Mouse (Mus musculus) hindbrain, embryonic 15.5 days (tissue): ENCODE results near the gene Tm2d3. TPM values are rescaled to one million over a fixed set of nuclear protein-coding genes. Genes with fewer than 3 reads are reported as not detected.

Source experiments
- ATAC-seq: fragments of 200-750 bp; cut with Nextera tagmentation; 2 replicates; pipeline ENCODE4 v1.8.0; 2017; ENCODE audit warnings: low read depth, moderate number of reproducible peaks, moderate TSS enrichment; ENCODE audit not compliant: low FRiP score
- H3K27ac ChIP-seq: fragments of 300-500 bp; sonication (generic); replicated peaks from 2 replicates; pipeline ENCODE4 v1.5.1; 2015; ENCODE audit warnings: mild to moderate bottlenecking, inconsistent platforms
- H3K27me3 ChIP-seq: fragments of 300-500 bp; sonication (generic); 2 replicates; pipeline ENCODE4 v1.6.1; 2015; ENCODE audit warnings: control low read depth, inconsistent platforms
- H3K36me3 ChIP-seq: fragments of 300-500 bp; sonication (generic); 2 replicates; pipeline ENCODE4 v1.6.1; 2015; ENCODE audit warnings: control low read depth, inconsistent platforms
- H3K4me1 ChIP-seq: fragments of 300-500 bp; sonication (generic); replicated peaks from 2 replicates; pipeline ENCODE4 v1.6.1; 2015; ENCODE audit warnings: control low read depth, inconsistent platforms
- H3K4me2 ChIP-seq: fragments of 300-500 bp; sonication (generic); 2 replicates; pipeline ENCODE4 v1.6.1; 2015; ENCODE audit warnings: moderate library complexity, mild to moderate bottlenecking, inconsistent platforms
- H3K4me3 ChIP-seq: fragments of 300-500 bp; sonication (generic); 2 replicates; pipeline ENCODE4 v1.5.1; 2015; ENCODE audit warnings: mild to moderate bottlenecking, inconsistent platforms
- H3K9ac ChIP-seq: fragments of 300-500 bp; sonication (generic); 2 replicates; pipeline ENCODE4 v1.6.1; 2015; ENCODE audit warnings: inconsistent platforms
- H3K9me3 ChIP-seq: fragments of 300-500 bp; sonication (generic); 2 replicates; pipeline ENCODE4 v1.6.1; 2016; ENCODE audit warnings: control low read depth, inconsistent platforms
- WGBS: fragments of 180-500 bp; shearing (Covaris S2); methylation state at CpG from one replicate; pipeline ENCODE4 v1.1.7; 2015; 5-methylcytosine and 5-hydroxymethylcytosine counted together
- polyA plus RNA-seq: library from polyadenylated mRNA; unstranded; fragments of >200 nt; fragmentation: Nextera tagmentation; extraction: Ambion mirVana; gene quantifications from 2 replicates; pipeline ENCODE4 v1.2.1, GENCODE M21; 2015

The Tm2d3 gene
- polyA plus RNA-seq, 1 experiment from 2014 or later, result 80.9 TPM

GRCm38 (mm10) chr7:65678900-65679595, 11.9 kb upstream of the Tm2d3 start:
- Histone ChIP-seq H3K4me1 (no peaks in the 10 kb centered on the region), H3K27me3 (no peaks in the 10 kb centered on the region), H3K9ac (no peak overlapping the region), H3K4me2 (no peak overlapping the region), H3K4me3 (no peak overlapping the region), H3K9me3 (no peaks in the 10 kb centered on the region), H3K27ac (no peak overlapping the region), H3K36me3 (peaks cover 24% of the 10 kb centered on the region; the same call in 1 of the 2 replicates)
- 71% methylated on average over 7 of the region's 7 CpGs for WGBS
- ATAC-seq, result no peak

- H3K36me3 ChIP-seq, result peaks cover 24% of the 10 kb centered on the region; the same call in 1 of the 2 replicates
- H3K4me2 ChIP-seq, result no peak overlapping the region
- WGBS, result 77% methylated on average over 5 of the region's 5 CpGs
- no peak overlapping the region for H3K27ac ChIP-seq
- ATAC-seq, result no peak
- peaks cover 5% of the 10 kb centered on the region; the same call in 1 of the 2 replicates for H3K4me1 ChIP-seq
- H3K4me3 ChIP-seq, result no peak overlapping the region
- H3K27me3 ChIP-seq, result no peaks in the 10 kb centered on the region
- no peak overlapping the region for H3K9ac ChIP-seq
- H3K9me3 ChIP-seq, result no peaks in the 10 kb centered on the region
Observed at GRCm38 (mm10) chr7:65681166-65681565, 9.8 kb upstream of the Tm2d3 start.

- ATAC-seq, result 0 out of 2 replicates have a peak, but pooled peaks have one; percentile 51
- peaks cover 13% of the 10 kb centered on the region; the same call in 1 of the 2 replicates for H3K36me3 ChIP-seq
- peaks cover 5% of the 10 kb centered on the region; the same call in 1 of the 2 replicates for H3K4me1 ChIP-seq
- H3K27me3 ChIP-seq, result no peaks in the 10 kb centered on the region
- no peaks in the 10 kb centered on the region for H3K9me3 ChIP-seq
- WGBS, result 50% methylated on average over 7 of the region's 7 CpGs
- H3K4me3 ChIP-seq, result no peak overlapping the region
- no peak overlapping the region for H3K9ac ChIP-seq
- no peak overlapping the region for H3K4me2 ChIP-seq
- H3K27ac ChIP-seq, result no peak overlapping the region
Observed at GRCm38 (mm10) chr7:65684256-65684835, 6.6 kb upstream of the Tm2d3 start.

- H3K4me3 ChIP-seq, result no peak overlapping the region
- peaks cover 5% of the 10 kb centered on the region; the same call in 1 of the 2 replicates for H3K4me1 ChIP-seq
- no peak overlapping the region for H3K9ac ChIP-seq
- H3K27me3 ChIP-seq, result no peaks in the 10 kb centered on the region
- H3K4me2 ChIP-seq, result no peak overlapping the region
- no peaks in the 10 kb centered on the region for H3K9me3 ChIP-seq
- H3K36me3 ChIP-seq, result peaks cover 19% of the 10 kb centered on the region
- H3K27ac ChIP-seq, result no peak overlapping the region
- WGBS, result 91% methylated on average over 9 of the region's 9 CpGs
- ATAC-seq, result no peak
Observed at GRCm38 (mm10) chr7:65686664-65687063, 4.3 kb upstream of the Tm2d3 start.

GRCm38 (mm10) chr7:65691929-65692605, 1.1 kb downstream of the Tm2d3 start:
- no peak for ATAC-seq
- H3K4me2 ChIP-seq, result peak overlapping the region; percentile 84; the same call in 1 of the 2 replicates
- no peak overlapping the region for H3K4me3 ChIP-seq

GRCm38 (mm10) chr7:65692883-65693282, 1.9 kb downstream of the Tm2d3 start:
- Histone ChIP-seq H3K4me1 (peaks cover 18% of the 10 kb centered on the region), H3K9me3 (no peaks in the 10 kb centered on the region), H3K4me2 (peak overlapping the region; percentile 84), H3K27ac (peak overlapping the region; percentile 92), H3K36me3 (peaks cover 23% of the 10 kb centered on the region), H3K27me3 (no peaks in the 10 kb centered on the region), H3K4me3 (peak overlapping the region; percentile 97), H3K9ac (peak overlapping the region; percentile 85)
- no peak; the same call in 1 of the 2 replicates for ATAC-seq
- 2% methylated on average over 10 of the region's 10 CpGs for WGBS

More at GRCm38 (mm10) chr7:65691929-65692605, 1.1 kb downstream of the Tm2d3 start:
- Histone ChIP-seq H3K36me3 (peaks cover 26% of the 10 kb centered on the region), H3K27ac (no peak overlapping the region), H3K27me3 (no peaks in the 10 kb centered on the region), H3K9me3 (no peaks in the 10 kb centered on the region), H3K9ac (no peak overlapping the region), H3K4me1 (peaks cover 18% of the 10 kb centered on the region)
- WGBS, result 76% methylated on average over 8 of the region's 8 CpGs

GRCm38 (mm10) chr7:65693301-65693821, 2.4 kb downstream of the Tm2d3 start:
- Histone ChIP-seq H3K27ac (peak overlapping the region; percentile 92), H3K4me1 (peaks cover 18% of the 10 kb centered on the region), H3K4me2 (peak overlapping the region; percentile 84), H3K27me3 (no peaks in the 10 kb centered on the region), H3K4me3 (peak overlapping the region; percentile 97), H3K9ac (peak overlapping the region; percentile 85), H3K36me3 (peaks cover 28% of the 10 kb centered on the region), H3K9me3 (no peaks in the 10 kb centered on the region)
- WGBS, result under 1% methylated on average over 50 of the region's 52 CpGs
- ATAC-seq, result peak; percentile 93

- no peak for ATAC-seq
- H3K4me3 ChIP-seq, result no peak overlapping the region
- peaks cover 47% of the 10 kb centered on the region for H3K36me3 ChIP-seq
- WGBS, result 60% methylated on average over 2 of the region's 2 CpGs
- no peak overlapping the region for H3K27ac ChIP-seq
- no peaks in the 10 kb centered on the region for H3K27me3 ChIP-seq
- no peaks in the 10 kb centered on the region for H3K9me3 ChIP-seq
- no peak overlapping the region for H3K4me2 ChIP-seq
- H3K4me1 ChIP-seq, result peaks cover 18% of the 10 kb centered on the region
- no peak overlapping the region for H3K9ac ChIP-seq
Observed at GRCm38 (mm10) chr7:65696450-65696849, 5.5 kb downstream of the Tm2d3 start.

- Histone ChIP-seq H3K27ac (no peak overlapping the region), H3K4me2 (no peak overlapping the region), H3K27me3 (no peaks in the 10 kb centered on the region), H3K9ac (no peak overlapping the region), H3K36me3 (peaks cover 45% of the 10 kb centered on the region), H3K4me3 (no peak overlapping the region), H3K4me1 (0 out of 2 replicates have a peak, but pooled peaks cover 2% of the 10 kb centered on the region), H3K9me3 (no peaks in the 10 kb centered on the region)
- no peak for ATAC-seq
- WGBS, result 91% methylated on average over 7 of the region's 7 CpGs
Observed at GRCm38 (mm10) chr7:65702076-65702475, 11.1 kb downstream of the Tm2d3 start.

- peak overlapping the region; percentile 41 for H3K4me2 ChIP-seq
- no peak overlapping the region for H3K27ac ChIP-seq
- H3K27me3 ChIP-seq, result no peaks in the 10 kb centered on the region
- no peak overlapping the region for H3K9ac ChIP-seq
- peak overlapping the region; percentile 17; the same call in 1 of the 2 replicates for H3K4me3 ChIP-seq
- WGBS, result 13% methylated on average over 10 of the region's 10 CpGs
- H3K36me3 ChIP-seq, result peaks cover 26% of the 10 kb centered on the region
- H3K4me1 ChIP-seq, result 0 out of 2 replicates have a peak, but pooled peaks cover 2% of the 10 kb centered on the region
- ATAC-seq, result peak; percentile 72
- no peaks in the 10 kb centered on the region for H3K9me3 ChIP-seq
Observed at GRCm38 (mm10) chr7:65704818-65705242, 13.9 kb downstream of the Tm2d3 start.

GRCm38 (mm10) chr7:65708506-65708905, 17.5 kb downstream of the Tm2d3 start:
- Histone ChIP-seq H3K4me1 (0 out of 2 replicates have a peak, but pooled peaks cover 2% of the 10 kb centered on the region), H3K9ac (no peak overlapping the region), H3K27ac (no peak overlapping the region), H3K4me2 (no peak overlapping the region), H3K27me3 (no peaks in the 10 kb centered on the region), H3K4me3 (no peak overlapping the region), H3K9me3 (no peaks in the 10 kb centered on the region), H3K36me3 (no peaks in the 10 kb centered on the region)
- 92% methylated on average over 1 of the region's 1 CpGs for WGBS
- no peak for ATAC-seq
